Mouse (Mus musculus) layer of hippocampus, adult 8-10 months (tissue): ENCODE results near the gene Trak1. TPM values are rescaled to one million over a fixed set of nuclear protein-coding genes. Genes with fewer than 3 reads are reported as not detected.
"Not testable (repeated sequence)": the region's sequence is repeated elsewhere in the genome, so short reads cannot be mapped to it uniquely, and the experiment has no call there.

Experiments
- DNase-seq, 2 experiments: peaks; one replicate each; pipeline ENCODE4 v3.0.0; 2022; ENCODE audit warnings: low spot score in 2 of 2
- total RNA-seq, 4 experiments: library from RNA; stranded (reverse); gene quantifications; 2 replicates each; pipeline ENCODE4 v1.2.4; 2022

Trak1 gene
- total RNA-seq, 4 experiments from 2014 or later, result 201 to 260 (median 228) TPM

- no peak for DNase-seq
Observed at GRCm38 (mm10) chr9:121426902-121427301, 129.6 kb downstream of the Trak1 start.

GRCm38 (mm10) chr9:121429592-121429991 lies 132.3 kb downstream of the Trak1 start:
- DNase-seq, result no peak

GRCm38 (mm10) chr9:121430379-121430778 lies 133.1 kb downstream of the Trak1 start:
- DNase-seq, result no peak

- DNase-seq, result no peak
Observed at GRCm38 (mm10) chr9:121433745-121434528, 136.6 kb downstream of the Trak1 start.

- DNase-seq, result no peak
Observed at GRCm38 (mm10) chr9:121435332-121435956, 138.1 kb downstream of the Trak1 start.

- no peak for DNase-seq
Observed at GRCm38 (mm10) chr9:121436501-121436900, 139.2 kb downstream of the Trak1 start.

- no peak for DNase-seq
Observed at GRCm38 (mm10) chr9:121442145-121442544, 144.8 kb downstream of the Trak1 start.

GRCm38 (mm10) chr9:121443696-121444366 lies 146.5 kb downstream of the Trak1 start:
- no peak for DNase-seq

- no peak for DNase-seq
Observed at GRCm38 (mm10) chr9:121444367-121444707, 147.0 kb downstream of the Trak1 start.

- DNase-seq, result no peak
Observed at GRCm38 (mm10) chr9:121445364-121445763, 148.1 kb downstream of the Trak1 start.

- peak; percentile 67 to 69 for DNase-seq
Observed at GRCm38 (mm10) chr9:121446431-121446831, 149.1 kb downstream of the Trak1 start.

GRCm38 (mm10) chr9:121452342-121452942 lies 155.1 kb downstream of the Trak1 start:
- DNase-seq, result not testable (repeated sequence)

GRCm38 (mm10) chr9:121454891-121455290 lies 157.6 kb downstream of the Trak1 start:
- DNase-seq, result no peak

- DNase-seq, result no peak
Observed at GRCm38 (mm10) chr9:121456739-121457515, 159.6 kb downstream of the Trak1 start.

GRCm38 (mm10) chr9:121458466-121458865 lies 161.2 kb downstream of the Trak1 start:
- DNase-seq, result no peak

- no peak for DNase-seq
Observed at GRCm38 (mm10) chr9:121459950-121460349, 162.6 kb downstream of the Trak1 start.

- no peak for DNase-seq
Observed at GRCm38 (mm10) chr9:121460527-121460926, 163.2 kb downstream of the Trak1 start.

GRCm38 (mm10) chr9:121467460-121467859 lies 170.2 kb downstream of the Trak1 start:
- DNase-seq, result no peak

GRCm38 (mm10) chr9:121469711-121470110 lies 172.4 kb downstream of the Trak1 start:
- no peak for DNase-seq

GRCm38 (mm10) chr9:121474771-121475170 lies 177.5 kb downstream of the Trak1 start:
- no peak for DNase-seq
